Mouse (Mus musculus) liver, adult 2 months (tissue): ENCODE measurements around the gene Jarid2.

Experiments used
- CTCF ChIP-seq: fragments of 200-500 bp; IDR thresholded peaks from 2 replicates; pipeline ENCODE4 v1.5.1; 2011; ENCODE audit warnings: low read depth, low read length, control low read depth
- POLR2A ChIP-seq: fragments of 200-500 bp; IDR thresholded peaks from 2 replicates; pipeline ENCODE4 v1.6.1; 2011; ENCODE audit warnings: low read length, control low read depth; ENCODE audit not compliant: insufficient read depth; ENCODE audit errors: extremely low read depth

DNA sequence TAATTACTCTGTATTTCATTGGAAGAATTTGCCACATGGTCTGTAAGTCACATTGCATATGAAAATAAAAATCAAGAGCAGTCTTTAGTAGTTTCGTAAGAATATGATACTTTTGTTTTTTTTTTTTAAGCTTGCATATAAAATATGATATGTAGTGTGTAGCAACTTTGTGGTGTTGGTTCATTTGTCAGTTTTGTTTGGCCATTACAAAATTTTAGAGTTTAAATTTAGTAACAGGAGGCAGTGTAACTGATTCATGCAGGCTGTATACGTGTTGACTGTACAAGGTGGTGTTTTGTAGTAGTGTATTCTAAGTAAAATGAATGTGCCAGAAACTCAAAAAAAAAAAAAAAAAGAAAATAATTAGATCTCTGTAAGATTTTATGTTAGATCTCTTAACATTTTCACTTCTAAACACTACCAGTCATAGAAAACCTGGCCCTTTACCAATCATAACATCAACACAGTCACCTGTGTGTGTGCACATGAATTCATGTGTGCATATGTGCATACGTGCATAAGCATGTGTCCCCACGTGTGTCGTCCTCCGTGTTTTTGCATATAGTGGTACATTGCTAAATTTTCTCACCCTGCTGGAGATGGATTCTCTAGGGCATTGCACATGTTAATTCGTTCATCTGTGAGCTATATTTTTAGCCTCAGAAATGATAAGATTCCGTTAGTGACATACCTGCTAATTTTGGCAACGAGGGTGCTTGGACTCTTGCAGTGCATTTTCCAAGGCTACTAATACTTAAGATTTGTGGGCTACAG is 59.3 kb downstream of the Jarid2 start:
- TF ChIP-seq POLR2A (no peak), CTCF (no peak)
